Mouse (Mus musculus): ENCODE results near the gene Dedd2. TPM values are rescaled to one million over a fixed set of nuclear protein-coding genes. Genes with fewer than 3 reads are reported as not detected.

Dedd2 gene
- polyA plus RNA-seq, 1 experiment from 2014 or later: 11.0 TPM

DNA sequence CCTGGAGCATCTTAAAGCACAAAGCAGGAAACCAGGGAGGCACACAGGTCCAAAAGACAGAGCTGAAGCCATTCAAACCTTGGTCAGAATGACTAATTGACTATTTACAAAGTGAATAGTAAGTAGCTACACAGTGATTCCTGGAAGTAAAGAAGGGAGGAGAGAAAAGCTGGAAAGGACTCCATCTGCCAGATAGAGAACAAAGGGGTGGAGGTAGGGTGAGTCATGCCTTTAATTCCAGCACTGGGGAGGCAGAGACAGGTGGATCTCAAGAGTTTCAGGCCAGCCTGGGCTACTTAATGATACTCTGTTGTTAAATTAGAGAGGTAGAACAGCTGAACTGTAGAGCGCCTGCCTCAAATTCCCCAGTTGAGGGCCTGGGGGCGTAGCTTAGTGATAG is 6.2 kb downstream of the Dedd2 start:
- peaks cover 5% of the 10 kb centered on the region; the same call in 1 of the 2 replicates for H3K4me1 ChIP-seq (ENCODE audit: control insufficient read depth, insufficient read depth, low read length)
- H3K4me2 ChIP-seq (ENCODE audit: low read depth): no peak overlapping the region
- H3K9ac ChIP-seq (ENCODE audit: low read length): no peak overlapping the region
- no peak overlapping the region for H3K27ac ChIP-seq (ENCODE audit: low read depth, low read length)
- WGBS: 98% methylated on average over 2 of the region's 2 CpGs
- H3K27me3 ChIP-seq (ENCODE audit: control insufficient read depth, insufficient read depth, low read length): no peaks in the 10 kb centered on the region
- no peaks in the 10 kb centered on the region for H3K9me3 ChIP-seq (ENCODE audit: control insufficient read depth, low read length)
- H3K36me3 ChIP-seq (ENCODE audit: control insufficient read depth, insufficient read depth, low read length): no peaks in the 10 kb centered on the region
- no peak for DNase-seq (ENCODE audit: low spot score)
- ATAC-seq (ENCODE audit: insufficient read depth, low FRiP score, low TSS enrichment): no peak
- H3K4me3 ChIP-seq (ENCODE audit: low read depth, low read length): no peak overlapping the region

DNA sequence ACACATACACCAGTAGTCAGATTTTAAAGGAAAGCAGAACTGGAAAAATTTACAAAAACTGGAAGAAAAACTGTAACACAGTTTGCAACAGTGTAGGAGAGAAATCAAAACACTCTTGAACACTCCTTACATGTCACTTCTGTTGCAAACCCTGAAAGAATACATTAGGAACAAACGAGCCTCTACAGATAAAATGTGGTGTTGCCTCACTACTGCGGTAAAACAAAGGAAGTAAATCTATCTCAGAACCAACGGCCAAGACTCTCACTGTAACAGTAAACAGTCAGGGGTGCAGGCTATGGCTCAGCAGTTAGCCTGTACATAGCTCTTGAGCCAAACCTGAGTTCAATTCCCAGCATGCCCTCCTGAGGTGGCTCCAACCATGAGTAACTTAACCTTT is 7.3 kb downstream of the Dedd2 start:
- Histone ChIP-seq H3K27me3 (ENCODE audit: control insufficient read depth, insufficient read depth, low read length) (no peaks in the 10 kb centered on the region), H3K9ac (ENCODE audit: low read length) (no peak overlapping the region), H3K9me3 (ENCODE audit: control insufficient read depth, low read length) (no peaks in the 10 kb centered on the region), H3K27ac (ENCODE audit: low read depth, low read length) (no peak overlapping the region), H3K4me2 (ENCODE audit: low read depth) (no peak overlapping the region), H3K4me3 (ENCODE audit: low read depth, low read length) (no peak overlapping the region), H3K4me1 (ENCODE audit: control insufficient read depth, insufficient read depth, low read length) (no peaks in the 10 kb centered on the region), H3K36me3 (ENCODE audit: control insufficient read depth, insufficient read depth, low read length) (no peaks in the 10 kb centered on the region)
- 78% methylated on average over 3 of the region's 3 CpGs for WGBS
- no peak for ATAC-seq (ENCODE audit: insufficient read depth, low FRiP score, low TSS enrichment)
- DNase-seq (ENCODE audit: low spot score): no peak

DNA sequence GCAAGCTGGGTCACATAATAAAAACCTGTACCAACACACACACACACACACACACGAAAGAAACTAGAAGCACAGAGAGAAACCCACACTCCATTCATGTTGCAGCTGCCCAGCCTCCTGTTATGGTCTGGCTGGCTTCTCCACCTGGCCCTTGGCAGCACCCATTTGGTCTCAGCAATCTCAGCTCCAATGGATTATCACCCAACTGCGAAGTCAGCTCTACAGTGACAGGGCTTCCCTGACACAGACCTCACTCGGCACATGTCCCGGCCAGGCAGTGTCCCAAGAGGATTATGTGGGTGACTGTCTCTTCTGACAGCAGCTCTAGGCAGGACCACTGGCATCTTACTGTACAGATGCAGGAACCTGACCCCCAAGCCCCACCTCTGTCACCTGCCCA is 9.9 kb downstream of the Dedd2 start:
- ATAC-seq (ENCODE audit: insufficient read depth, low FRiP score, low TSS enrichment): no peak

GRCm38 (mm10) chr7:25209161-25209622 is 11.2 kb downstream of the Dedd2 start:
- ATAC-seq (ENCODE audit: insufficient read depth, low FRiP score, low TSS enrichment) (no peak), DNase-seq (ENCODE audit: low spot score) (no peak)
- 83% methylated on average over 3 of the region's 3 CpGs for WGBS
- Histone ChIP-seq H3K4me2 (ENCODE audit: low read depth) (no peak overlapping the region), H3K27ac (ENCODE audit: low read depth, low read length) (no peak overlapping the region), H3K9me3 (ENCODE audit: control insufficient read depth, low read length) (no peaks in the 10 kb centered on the region), H3K36me3 (ENCODE audit: control insufficient read depth, insufficient read depth, low read length) (no peaks in the 10 kb centered on the region; the same call in none of the 2 replicates), H3K27me3 (ENCODE audit: control insufficient read depth, insufficient read depth, low read length) (no peaks in the 10 kb centered on the region), H3K4me1 (ENCODE audit: control insufficient read depth, insufficient read depth, low read length) (no peaks in the 10 kb centered on the region), H3K9ac (ENCODE audit: low read length) (no peak overlapping the region), H3K4me3 (ENCODE audit: low read depth, low read length) (no peak overlapping the region)

More for the DNA sequence above, 9.9 kb downstream of the Dedd2 start:
- Histone ChIP-seq H3K27ac (ENCODE audit: low read depth, low read length) (no peak overlapping the region), H3K27me3 (ENCODE audit: control insufficient read depth, insufficient read depth, low read length) (no peaks in the 10 kb centered on the region), H3K4me3 (ENCODE audit: low read depth, low read length) (no peak overlapping the region), H3K9me3 (ENCODE audit: control insufficient read depth, low read length) (no peaks in the 10 kb centered on the region), H3K36me3 (ENCODE audit: control insufficient read depth, insufficient read depth, low read length) (no peaks in the 10 kb centered on the region; the same call in 1 of the 2 replicates), H3K4me2 (ENCODE audit: low read depth) (no peak overlapping the region), H3K4me1 (ENCODE audit: control insufficient read depth, insufficient read depth, low read length) (no peaks in the 10 kb centered on the region), H3K9ac (ENCODE audit: low read length) (no peak overlapping the region)
- 81% methylated on average over 4 of the region's 4 CpGs for WGBS
- DNase-seq (ENCODE audit: low spot score): no peak

DNA sequence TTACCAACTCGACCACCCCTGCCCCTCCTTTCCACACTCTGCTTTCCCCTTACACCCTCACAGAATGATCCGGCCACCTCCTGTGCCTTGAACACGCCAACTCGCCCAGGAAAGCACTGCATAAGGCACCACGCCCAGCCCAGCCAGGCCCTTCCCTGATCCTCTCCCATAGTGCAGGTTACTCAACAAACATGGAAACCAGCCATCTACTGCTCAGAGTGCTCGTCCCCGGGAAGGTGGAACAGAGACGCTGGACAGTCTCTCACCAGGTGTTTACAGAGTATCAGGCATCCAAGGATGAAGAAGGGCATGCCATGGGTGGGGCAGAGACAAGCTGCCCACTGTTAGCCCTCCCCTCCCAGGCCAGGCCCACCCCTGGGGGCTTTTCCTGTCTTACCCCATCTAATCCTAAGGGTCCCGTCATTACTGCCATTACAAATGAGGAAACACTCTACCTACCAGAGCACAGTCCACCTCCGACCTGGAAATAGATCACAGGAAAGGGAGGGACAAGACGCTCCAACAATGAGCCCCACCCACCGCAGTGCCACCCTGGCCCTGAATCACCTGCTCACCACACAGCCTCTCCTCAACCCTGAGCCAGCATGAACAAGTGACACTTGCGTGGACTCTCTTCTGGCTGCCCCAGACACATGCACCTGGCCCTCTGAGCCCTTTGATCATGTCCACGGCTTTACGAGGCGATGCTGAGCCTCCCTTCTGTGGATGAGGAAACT is 14.2 kb downstream of the Dedd2 start:
- peaks cover 5% of the 10 kb centered on the region for H3K36me3 ChIP-seq (ENCODE audit: control insufficient read depth, insufficient read depth, low read length)
- no peak for ATAC-seq (ENCODE audit: insufficient read depth, low FRiP score, low TSS enrichment)

DNA sequence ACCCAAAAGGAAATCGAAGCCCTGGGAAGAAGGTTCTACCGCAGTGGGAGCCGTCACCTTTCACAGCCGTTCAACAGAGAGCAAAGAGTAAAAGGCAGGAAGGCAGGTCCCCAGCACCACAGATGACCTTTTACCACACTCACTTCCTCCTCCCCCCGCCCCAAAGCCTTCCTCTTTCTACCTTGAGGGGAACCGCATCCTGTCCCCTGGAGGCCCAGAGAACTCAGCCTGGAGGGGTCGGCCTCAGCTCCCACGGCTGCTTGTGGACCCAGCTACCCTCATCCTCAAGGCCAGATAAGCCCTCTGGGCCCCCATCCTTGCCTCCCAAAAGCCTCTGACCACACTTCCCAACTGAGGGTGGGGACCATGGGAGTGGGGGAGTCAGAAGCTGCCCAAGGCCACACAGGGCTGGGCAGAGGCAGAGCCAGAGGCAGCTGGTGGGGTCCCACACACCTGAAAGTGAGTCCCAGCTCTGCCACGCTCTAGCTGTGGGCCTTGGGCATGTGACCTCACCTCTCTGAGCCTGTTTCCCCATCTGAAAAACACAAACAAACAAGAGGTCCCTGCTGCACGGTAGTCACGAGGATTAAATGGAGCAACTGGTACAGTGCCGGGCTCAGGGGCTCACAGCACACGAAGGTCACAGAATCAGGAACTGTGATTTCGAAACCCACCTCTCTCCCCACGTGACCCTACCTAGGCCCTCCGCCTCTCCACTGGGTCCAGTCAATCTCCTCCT is 14.9 kb downstream of the Dedd2 start:
- Histone ChIP-seq H3K9ac (ENCODE audit: low read length) (no peak overlapping the region), H3K4me1 (ENCODE audit: control insufficient read depth, insufficient read depth, low read length) (no peaks in the 10 kb centered on the region), H3K4me3 (ENCODE audit: low read depth, low read length) (no peak overlapping the region), H3K27me3 (ENCODE audit: control insufficient read depth, insufficient read depth, low read length) (no peaks in the 10 kb centered on the region), H3K9me3 (ENCODE audit: control insufficient read depth, low read length) (no peaks in the 10 kb centered on the region), H3K27ac (ENCODE audit: low read depth, low read length) (no peak overlapping the region), H3K36me3 (ENCODE audit: control insufficient read depth, insufficient read depth, low read length) (peaks cover 5% of the 10 kb centered on the region), H3K4me2 (ENCODE audit: low read depth) (no peak overlapping the region)
- WGBS: 89% methylated on average over 16 of the region's 16 CpGs
- DNase-seq (ENCODE audit: low spot score) (no peak), ATAC-seq (ENCODE audit: insufficient read depth, low FRiP score, low TSS enrichment) (no peak)

More for the DNA sequence above, 14.2 kb downstream of the Dedd2 start:
- Histone ChIP-seq H3K4me3 (ENCODE audit: low read depth, low read length) (no peak overlapping the region), H3K4me2 (ENCODE audit: low read depth) (no peak overlapping the region), H3K9ac (ENCODE audit: low read length) (no peak overlapping the region), H3K4me1 (ENCODE audit: control insufficient read depth, insufficient read depth, low read length) (no peaks in the 10 kb centered on the region), H3K9me3 (ENCODE audit: control insufficient read depth, low read length) (no peaks in the 10 kb centered on the region), H3K27me3 (ENCODE audit: control insufficient read depth, insufficient read depth, low read length) (no peaks in the 10 kb centered on the region), H3K27ac (ENCODE audit: low read depth, low read length) (no peak overlapping the region)
- DNase-seq (ENCODE audit: low spot score): no peak
- WGBS: 92% methylated on average over 16 of the region's 16 CpGs

GRCm38 (mm10) chr7:25203624-25204023 is 16.8 kb downstream of the Dedd2 start:
- no peak for ATAC-seq (ENCODE audit: insufficient read depth, low FRiP score, low TSS enrichment)
- H3K4me1 ChIP-seq (ENCODE audit: control insufficient read depth, insufficient read depth, low read length): no peaks in the 10 kb centered on the region
- peaks cover 5% of the 10 kb centered on the region for H3K36me3 ChIP-seq (ENCODE audit: control insufficient read depth, insufficient read depth, low read length)
- no peak overlapping the region for H3K27ac ChIP-seq (ENCODE audit: low read depth, low read length)
- no peak overlapping the region for H3K9ac ChIP-seq (ENCODE audit: low read length)
- no peak overlapping the region for H3K4me3 ChIP-seq (ENCODE audit: low read depth, low read length)
- H3K4me2 ChIP-seq (ENCODE audit: low read depth): no peak overlapping the region
- WGBS: 87% methylated on average over 20 of the region's 20 CpGs
- H3K27me3 ChIP-seq (ENCODE audit: control insufficient read depth, insufficient read depth, low read length): no peaks in the 10 kb centered on the region
- no peak for DNase-seq (ENCODE audit: low spot score)
- H3K9me3 ChIP-seq (ENCODE audit: control insufficient read depth, low read length): no peaks in the 10 kb centered on the region

GRCm38 (mm10) chr7:25197384-25198018 is 22.9 kb downstream of the Dedd2 start:
- Histone ChIP-seq H3K9ac (ENCODE audit: low read length) (no peak overlapping the region), H3K27me3 (ENCODE audit: control insufficient read depth, insufficient read depth, low read length) (no peaks in the 10 kb centered on the region), H3K4me3 (ENCODE audit: low read depth, low read length) (no peak overlapping the region), H3K9me3 (ENCODE audit: control insufficient read depth, low read length) (no peaks in the 10 kb centered on the region), H3K36me3 (ENCODE audit: control insufficient read depth, insufficient read depth, low read length) (peaks cover 3% of the 10 kb centered on the region; the same call in 1 of the 2 replicates), H3K4me2 (ENCODE audit: low read depth) (no peak overlapping the region), H3K4me1 (ENCODE audit: control insufficient read depth, insufficient read depth, low read length) (no peaks in the 10 kb centered on the region), H3K27ac (ENCODE audit: low read depth, low read length) (no peak overlapping the region)
- DNase-seq (ENCODE audit: low spot score) (no peak), ATAC-seq (ENCODE audit: insufficient read depth, low FRiP score, low TSS enrichment) (no peak)
- 76% methylated on average over 10 of the region's 10 CpGs for WGBS

Measured in neural tube, embryonic 11.5 days (tissue).